ENCODE assay signal across 12 mouse cellular contexts in genomic region chr4:138447827-138448602, GRCm38 (mm10). TPM values are rescaled to one million over a fixed set of nuclear protein-coding genes. Genes with fewer than 3 reads are reported as not detected.
DNase-seq lines count a peak whose midpoint lies in the region; ATAC-seq lines count a peak whose summit lies in the region.
"Had no signal": no experiment of that assay in that cellular context is flagged by ENCODE, and none has a peak within 500 bp of the region (broad histone marks: within the 10 kb centered on the region; RNA-seq: fewer than 3 reads in every experiment).

No protein-coding gene starts in this region.

- peak; percentile 49; the same call in 1 of the 2 replicates for ATAC-seq in frontal cortex, adult (ENCODE audit: low TSS enrichment)
- ATAC-seq in hindbrain, embryonic 14.5 days (ENCODE audit: low FRiP score): peak; percentile 25; the same call in 1 of the 2 replicates
- ATAC-seq in neural tube, embryonic 14.5 days (ENCODE audit: low read depth): no peak; the same call in 1 of the 2 replicates

- H3K4me1 ChIP-seq in hindbrain, embryonic 14.5 days (replicated peaks; ENCODE audit: control insufficient read depth, insufficient read depth, low read length): peaks cover 21% of the 10 kb centered on the region
- peaks cover 21% of the 10 kb centered on the region for H3K4me1 ChIP-seq in neural tube, embryonic 14.5 days (ENCODE audit: control insufficient read depth, insufficient read depth, low read length)

- H3K36me3 ChIP-seq in hindbrain, embryonic 14.5 days (replicated peaks; ENCODE audit: control insufficient read depth, insufficient read depth): 0 out of 2 replicates have a peak, but pooled peaks cover 6% of the 10 kb centered on the region
- no peaks in the 10 kb centered on the region for H3K36me3 ChIP-seq in neural tube, embryonic 14.5 days (ENCODE audit: control insufficient read depth, insufficient read depth, low read length)
- H3K36me3 ChIP-seq: kidney, embryonic 15.5 days; limb, embryonic 12.5 days had no signal

- no peak for DNase-seq in frontal cortex, postnatal 10 days (ENCODE audit: low spot score in 2 of 2)
- peak; percentile 75 to 81 for DNase-seq in right cerebral cortex, postnatal 10 days (ENCODE audit: low spot score in 2 of 2)
- DNase-seq in right cerebral cortex, postnatal 36 days (ENCODE audit: low spot score in 2 of 2): no peak
- peak; percentile 34 for DNase-seq in hindbrain, embryonic 14.5 days (ENCODE audit: low spot score)
- DNase-seq in urinary bladder, postnatal 10 days (ENCODE audit: low spot score): no peak
- DNase-seq in ovary, postnatal 14 days (ENCODE audit: low spot score): no peak

- H3K27me3 ChIP-seq in hindbrain, embryonic 14.5 days (ENCODE audit: control insufficient read depth, insufficient read depth, low read length): no peaks in the 10 kb centered on the region
- H3K27me3 ChIP-seq in neural tube, embryonic 14.5 days (ENCODE audit: control insufficient read depth, insufficient read depth, low read length): no peaks in the 10 kb centered on the region
- H3K27me3 ChIP-seq: Patski had no signal

- H3K4me2 ChIP-seq in hindbrain, embryonic 14.5 days (replicated peaks): no peak overlapping the region
- no peak overlapping the region for H3K4me2 ChIP-seq in neural tube, embryonic 14.5 days (ENCODE audit: low read depth, low read length)
- H3K4me2 ChIP-seq: kidney, embryonic 15.5 days; limb, embryonic 12.5 days had no signal

- 26% methylated on average over 15 of the region's 15 CpGs for WGBS in hindbrain, embryonic 14.5 days
- 27% methylated on average over 15 of the region's 15 CpGs for WGBS in neural tube, embryonic 14.5 days

- peak overlapping the region; percentile 49; the same call in 1 of the 2 replicates for H3K27ac ChIP-seq in hindbrain, embryonic 14.5 days
- 0 out of 2 replicates have a peak overlapping the region, but pooled peaks have one; percentile 55 for H3K27ac ChIP-seq in neural tube, embryonic 14.5 days (ENCODE audit: low read depth, low read length)
- H3K27ac ChIP-seq: kidney, embryonic 15.5 days; limb, embryonic 12.5 days had no signal

- H3K4me3 ChIP-seq in hindbrain, embryonic 14.5 days (replicated peaks; ENCODE audit: low read length): no peak overlapping the region
- H3K4me3 ChIP-seq in neural tube, embryonic 14.5 days (ENCODE audit: low read depth, low read length): no peak overlapping the region
- H3K4me3 ChIP-seq: kidney, embryonic 15.5 days; limb, embryonic 12.5 days had no signal

- H3K9ac ChIP-seq in hindbrain, embryonic 14.5 days: 0 out of 2 replicates have a peak overlapping the region, but pooled peaks have one; percentile 17
- H3K9ac ChIP-seq in neural tube, embryonic 14.5 days (replicated peaks; ENCODE audit: low read depth, low read length): peak overlapping the region; percentile 28; the same call in 1 of the 2 replicates
- H3K9ac ChIP-seq: kidney, embryonic 15.5 days; limb, embryonic 12.5 days had no signal

- no peaks in the 10 kb centered on the region for H3K9me3 ChIP-seq in hindbrain, embryonic 14.5 days (ENCODE audit: control insufficient read depth, low read length)
- H3K9me3 ChIP-seq in neural tube, embryonic 14.5 days (ENCODE audit: control insufficient read depth, low read length): no peaks in the 10 kb centered on the region
- H3K9me3 ChIP-seq: kidney, embryonic 15.5 days; limb, embryonic 12.5 days had no signal

RNA-seq across cellular contexts. Expression of gene Camk2n1, which starts 6.1 kb away (rescaled TPM):
- polyA plus RNA-seq in hindbrain, embryonic 14.5 days (2014; fragmentation: Nextera tagmentation; extraction: Ambion mirVana): 17.1 and 17.2 TPM in 2 replicates
- polyA plus RNA-seq in neural tube, embryonic 14.5 days (2014; fragmentation: Nextera tagmentation; extraction: Ambion mirVana): 19.6 and 25.8 TPM in 2 replicates

RNA-seq across cellular contexts. Expression of gene Mul1, which starts 13.5 kb away (rescaled TPM):
- 18.5 and 23.1 TPM in 2 replicates for polyA plus RNA-seq in hindbrain, embryonic 14.5 days (2014; fragmentation: Nextera tagmentation; extraction: Ambion mirVana)
- polyA plus RNA-seq in neural tube, embryonic 14.5 days (2014; fragmentation: Nextera tagmentation; extraction: Ambion mirVana): 15.3 and 18.6 TPM in 2 replicates

RNA-seq across cellular contexts. Expression of gene Fam43b, which starts 51.7 kb away (rescaled TPM):
- 8.8 and 13.6 TPM in 2 replicates for polyA plus RNA-seq in hindbrain, embryonic 14.5 days (2014; fragmentation: Nextera tagmentation; extraction: Ambion mirVana)
- 5.9 and 9.1 TPM in 2 replicates for polyA plus RNA-seq in neural tube, embryonic 14.5 days (2014; fragmentation: Nextera tagmentation; extraction: Ambion mirVana)
- polyA plus RNA-seq: kidney, embryonic 15.5 days; limb, embryonic 12.5 days; Patski; testis, adult 2 months had no signal

Comparison
In these comparisons a context has a peak if more than half of its experiments do, and no peak if none do; other contexts are left out.
1. DNase-seq: peak in right cerebral cortex, postnatal 10 days (2 of 2) and hindbrain, embryonic 14.5 days (single experiment); none in frontal cortex, postnatal 10 days (0 of 2), right cerebral cortex, postnatal 36 days (0 of 2), urinary bladder, postnatal 10 days (single experiment) and ovary, postnatal 14 days (single experiment).